Mouse (Mus musculus): Measurements from ENCODE around the gene Comt.

DNA sequence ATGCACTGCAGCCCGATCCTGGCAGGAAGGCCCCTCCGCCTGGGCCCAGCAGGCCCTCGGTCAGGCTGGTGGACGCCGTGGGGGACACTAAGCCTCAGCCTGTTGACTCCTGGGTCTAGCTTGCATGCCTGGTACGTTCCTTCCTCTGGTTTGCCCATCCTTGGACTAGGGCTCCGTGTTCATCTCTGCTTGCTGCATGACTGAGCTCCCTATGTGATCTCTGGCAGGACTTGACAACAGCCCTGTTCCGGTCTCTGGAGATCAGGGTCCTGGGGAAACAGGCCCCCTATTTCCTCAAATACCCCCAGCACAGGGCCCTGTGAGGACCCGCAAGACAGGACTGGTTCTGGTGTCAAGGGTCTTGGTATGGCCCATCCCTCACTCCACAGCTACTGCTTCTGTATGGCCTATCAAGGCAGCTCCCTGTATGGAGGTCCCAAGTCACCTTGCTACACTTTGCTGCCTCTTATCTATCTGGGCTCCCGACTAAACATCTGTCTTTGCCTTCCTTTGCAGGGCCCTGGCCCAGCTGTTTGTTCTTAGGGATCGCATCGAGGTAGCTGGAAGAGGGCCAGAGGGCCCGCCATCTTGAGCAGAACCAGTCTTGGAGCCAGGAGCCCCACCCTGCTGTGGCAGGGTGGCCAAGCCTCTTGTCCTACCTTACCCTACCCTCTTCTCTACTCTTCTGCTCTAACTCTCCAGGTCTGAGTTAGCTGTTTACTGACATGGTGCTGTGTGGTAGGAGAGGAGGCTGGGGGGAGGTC is 21.4 kb downstream of the Comt start:
- no peak for TF ChIP-seq CTCF (IDR thresholded peaks at IDR 0.05)
- TF ChIP-seq EP300 (IDR thresholded peaks at IDR 0.05; ENCODE audit: insufficient read depth, low read depth, low read length), result no peak
- TF ChIP-seq POLR2A (IDR thresholded peaks at IDR 0.05; ENCODE audit: insufficient read depth, low read depth, low read length), result no peak

Measured in heart, adult 2 months (tissue).